Mouse (Mus musculus): ENCODE measurements around the gene Gfod1. TPM values are rescaled to one million over a fixed set of nuclear protein-coding genes. Genes with fewer than 3 reads are reported as not detected.
A peak's percentile ranks its signal among the peaks of the same experiment; 100 is the strongest.

Gfod1 gene
- polyA plus RNA-seq, 1 experiment = 47.5 TPM

- WGBS = 47% methylated on average over 5 of the region's 5 CpGs
- Histone ChIP-seq H3K4me1 (ENCODE audit: control insufficient read depth, insufficient read depth, low read length) (peaks cover 22% of the 10 kb centered on the region), H3K27ac (ENCODE audit: insufficient read depth, low read length) (peak overlapping the region; percentile 79), H3K27me3 (ENCODE audit: control insufficient read depth, insufficient read depth, low read length) (no peaks in the 10 kb centered on the region), H3K4me3 (replicated peaks; ENCODE audit: insufficient read depth, low read depth, low read length) (peak overlapping the region; percentile 30)
- no peak for DNase-seq
- no peak for TF ChIP-seq POLR2A (IDR thresholded peaks at IDR 0.05; ENCODE audit: borderline replicate concordance, insufficient read depth, low read length)
- TF ChIP-seq CTCF (IDR thresholded peaks at IDR 0.05; ENCODE audit: borderline replicate concordance, insufficient read depth, low read depth, low read length) = no peak
These were observed 4.8 kb downstream of the Gfod1 start for GRCm38 (mm10) chr13:43299171-43299570.

- 7% methylated on average over 5 of the region's 5 CpGs for WGBS
- H3K4me1 ChIP-seq (ENCODE audit: control insufficient read depth, insufficient read depth, low read length) = peaks cover 22% of the 10 kb centered on the region
- H3K27ac ChIP-seq (ENCODE audit: insufficient read depth, low read length) = peak overlapping the region; percentile 83
- no peaks in the 10 kb centered on the region for H3K27me3 ChIP-seq (ENCODE audit: control insufficient read depth, insufficient read depth, low read length)
- TF ChIP-seq CTCF (IDR thresholded peaks at IDR 0.05; ENCODE audit: borderline replicate concordance, insufficient read depth, low read depth, low read length) (no peak), POLR2A (IDR thresholded peaks at IDR 0.05; ENCODE audit: borderline replicate concordance, insufficient read depth, low read length) (0 out of 2 replicates have a peak, but pooled peaks have one; percentile 12)
- peak; percentile 80 to 89 for DNase-seq
- no peak overlapping the region for H3K4me3 ChIP-seq (replicated peaks; ENCODE audit: insufficient read depth, low read depth, low read length)
These were observed 6.4 kb downstream of the Gfod1 start for GRCm38 (mm10) chr13:43297526-43297925.

DNA sequence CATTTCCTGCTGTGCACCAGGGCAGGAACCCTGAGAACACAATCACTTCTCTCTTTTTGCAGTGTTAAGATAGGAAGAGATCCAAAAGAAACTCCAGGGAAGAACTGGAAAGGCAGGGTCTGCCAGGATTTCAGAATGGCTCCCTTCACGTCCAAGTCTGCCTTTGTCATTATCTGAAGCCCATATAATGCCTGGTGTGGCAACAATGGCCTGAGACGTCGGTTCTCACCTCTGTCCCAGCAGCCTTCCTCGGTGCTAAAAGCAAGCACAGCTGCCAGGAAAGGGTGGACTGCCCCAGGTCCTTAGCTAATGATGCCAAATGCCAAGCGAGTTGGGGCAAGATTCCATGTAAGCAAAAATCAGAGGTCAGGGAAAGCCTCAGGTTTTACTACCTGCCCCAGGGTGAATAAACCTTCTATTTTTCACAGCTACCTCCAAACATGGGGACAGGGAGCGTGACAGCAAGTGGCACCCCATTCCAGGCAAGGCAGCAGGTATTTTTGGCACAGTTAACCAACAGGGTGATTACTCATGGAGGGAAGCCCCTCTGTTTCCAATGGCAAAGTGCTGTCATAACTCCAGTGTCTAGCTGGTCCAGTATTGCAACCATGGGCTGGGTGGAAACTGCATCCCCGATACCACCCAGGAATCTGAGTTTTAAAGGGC, 7.7 kb downstream of the Gfod1 start:
- no peak for TF ChIP-seq CTCF (IDR thresholded peaks at IDR 0.05; ENCODE audit: borderline replicate concordance, insufficient read depth, low read depth, low read length)
- no peak for TF ChIP-seq POLR2A (IDR thresholded peaks at IDR 0.05; ENCODE audit: borderline replicate concordance, insufficient read depth, low read length)
- 27% methylated on average over 7 of the region's 7 CpGs for WGBS
- peaks cover 22% of the 10 kb centered on the region for H3K4me1 ChIP-seq (ENCODE audit: control insufficient read depth, insufficient read depth, low read length)
- H3K27ac ChIP-seq (ENCODE audit: insufficient read depth, low read length) = peak overlapping the region; percentile 42
- no peak overlapping the region for H3K4me3 ChIP-seq (replicated peaks; ENCODE audit: insufficient read depth, low read depth, low read length)
- peak; percentile 33 to 41 for DNase-seq
- H3K27me3 ChIP-seq (ENCODE audit: control insufficient read depth, insufficient read depth, low read length) = no peaks in the 10 kb centered on the region

- H3K4me3 ChIP-seq (replicated peaks; ENCODE audit: insufficient read depth, low read depth, low read length) = no peak overlapping the region
- no peaks in the 10 kb centered on the region for H3K27me3 ChIP-seq (ENCODE audit: control insufficient read depth, insufficient read depth, low read length)
- TF ChIP-seq POLR2A (IDR thresholded peaks at IDR 0.05; ENCODE audit: borderline replicate concordance, insufficient read depth, low read length) = no peak
- TF ChIP-seq CTCF (IDR thresholded peaks at IDR 0.05; ENCODE audit: borderline replicate concordance, insufficient read depth, low read depth, low read length) = no peak
- H3K4me1 ChIP-seq (ENCODE audit: control insufficient read depth, insufficient read depth, low read length) = peaks cover 22% of the 10 kb centered on the region
- 83% methylated on average over 7 of the region's 7 CpGs for WGBS
- peak overlapping the region; percentile 42; the same call in 1 of the 2 replicates for H3K27ac ChIP-seq (ENCODE audit: insufficient read depth, low read length)
- DNase-seq = peak in 1 of 2 experiments; percentile 16
These were observed 8.3 kb downstream of the Gfod1 start for GRCm38 (mm10) chr13:43295684-43296083.

GRCm38 (mm10) chr13:43294957-43295590, 8.9 kb downstream of the Gfod1 start:
- Histone ChIP-seq H3K4me1 (ENCODE audit: control insufficient read depth, insufficient read depth, low read length) (peaks cover 23% of the 10 kb centered on the region), H3K4me3 (replicated peaks; ENCODE audit: insufficient read depth, low read depth, low read length) (no peak overlapping the region), H3K27me3 (ENCODE audit: control insufficient read depth, insufficient read depth, low read length) (no peaks in the 10 kb centered on the region), H3K27ac (ENCODE audit: insufficient read depth, low read length) (peak overlapping the region; percentile 21; the same call in 1 of the 2 replicates)
- TF ChIP-seq POLR2A (IDR thresholded peaks at IDR 0.05; ENCODE audit: borderline replicate concordance, insufficient read depth, low read length) = no peak
- no peak for TF ChIP-seq CTCF (IDR thresholded peaks at IDR 0.05; ENCODE audit: borderline replicate concordance, insufficient read depth, low read depth, low read length)
- WGBS = 59% methylated on average over 7 of the region's 7 CpGs
- no peak for DNase-seq

GRCm38 (mm10) chr13:43292892-43293291, 11.1 kb downstream of the Gfod1 start:
- H3K4me3 ChIP-seq (replicated peaks; ENCODE audit: insufficient read depth, low read depth, low read length) = no peak overlapping the region
- no peak for TF ChIP-seq CTCF (IDR thresholded peaks at IDR 0.05; ENCODE audit: borderline replicate concordance, insufficient read depth, low read depth, low read length)
- no peak for DNase-seq
- H3K27ac ChIP-seq (ENCODE audit: insufficient read depth, low read length) = no peak overlapping the region
- H3K27me3 ChIP-seq (ENCODE audit: control insufficient read depth, insufficient read depth, low read length) = no peaks in the 10 kb centered on the region
- WGBS = 89% methylated on average over 4 of the region's 4 CpGs
- peaks cover 39% of the 10 kb centered on the region for H3K4me1 ChIP-seq (ENCODE audit: control insufficient read depth, insufficient read depth, low read length)

- peak in 1 of 2 experiments; percentile 33 for DNase-seq
- WGBS = 70% methylated on average over 6 of the region's 6 CpGs
- no peak for TF ChIP-seq POLR2A (IDR thresholded peaks at IDR 0.05; ENCODE audit: borderline replicate concordance, insufficient read depth, low read length)
- Histone ChIP-seq H3K4me1 (ENCODE audit: control insufficient read depth, insufficient read depth, low read length) (peaks cover 36% of the 10 kb centered on the region), H3K27me3 (ENCODE audit: control insufficient read depth, insufficient read depth, low read length) (no peaks in the 10 kb centered on the region), H3K4me3 (replicated peaks; ENCODE audit: insufficient read depth, low read depth, low read length) (no peak overlapping the region), H3K27ac (ENCODE audit: insufficient read depth, low read length) (peak overlapping the region; percentile 61)
These were observed 14.9 kb downstream of the Gfod1 start for GRCm38 (mm10) chr13:43289076-43289475.

- no peaks in the 10 kb centered on the region for H3K27me3 ChIP-seq (ENCODE audit: control insufficient read depth, insufficient read depth, low read length)
- 18% methylated on average over 4 of the region's 4 CpGs for WGBS
- peak overlapping the region; percentile 84 for H3K27ac ChIP-seq (ENCODE audit: insufficient read depth, low read length)
- no peak overlapping the region for H3K4me3 ChIP-seq (replicated peaks; ENCODE audit: insufficient read depth, low read depth, low read length)
- TF ChIP-seq POLR2A (IDR thresholded peaks at IDR 0.05; ENCODE audit: borderline replicate concordance, insufficient read depth, low read length) = no peak
- no peak for TF ChIP-seq CTCF (IDR thresholded peaks at IDR 0.05; ENCODE audit: borderline replicate concordance, insufficient read depth, low read depth, low read length)
- H3K4me1 ChIP-seq (ENCODE audit: control insufficient read depth, insufficient read depth, low read length) = peaks cover 36% of the 10 kb centered on the region
- peak in 1 of 2 experiments; percentile 37 for DNase-seq
These were observed 15.5 kb downstream of the Gfod1 start for GRCm38 (mm10) chr13:43288444-43288843.

All from cerebellum, adult 2 months (tissue).